Mouse (Mus musculus): ENCODE data around the gene Pik3cg.

GRCm38 (mm10) chr12:32158757-32159156 is 49.7 kb downstream of the Pik3cg start:
- TF ChIP-seq CTCF (IDR thresholded peaks at IDR 0.05; ENCODE audit: insufficient read depth, low read length) (no peak), POLR2A (IDR thresholded peaks at IDR 0.05; ENCODE audit: borderline replicate concordance, extremely low read depth, low read depth, low read length) (no peak)
